Mouse (Mus musculus) olfactory bulb, adult 2 months (tissue): ENCODE results near the gene Neurl1a.

Experiments
- CTCF ChIP-seq: fragments of 200-500 bp; IDR thresholded peaks from 2 replicates; pipeline ENCODE4 v1.5.1; 2012; ENCODE audit warnings: low read depth, mild to moderate bottlenecking, low read length, moderate library complexity; ENCODE audit not compliant: insufficient read depth
- POLR2A ChIP-seq: fragments of 200-500 bp; IDR thresholded peaks from 2 replicates; pipeline ENCODE4 v1.6.1; 2012; ENCODE audit warnings: mild to moderate bottlenecking, low read depth, low read length, moderate library complexity; ENCODE audit not compliant: insufficient read depth

GRCm38 (mm10) chr19:47250931-47251330 is 72.3 kb downstream of the Neurl1a start:
- TF ChIP-seq CTCF (no peak), POLR2A (no peak)
